9 mouse cellular contexts compared by ENCODE assay signal in genomic region chr5:73796201-73796600, GRCm38 (mm10).
DNase-seq lines count a peak whose midpoint lies in the region; ATAC-seq lines count a peak whose summit lies in the region.
"Had no signal": no experiment of that assay in that cellular context is flagged by ENCODE, and none has a peak within 500 bp of the region (broad histone marks: within the 10 kb centered on the region; RNA-seq: fewer than 3 reads in every experiment).

No protein-coding gene starts in this region.

- DNase-seq in heart, postnatal 10 days = peak; percentile 23 to 30
- DNase-seq in heart, adult 9 months (ENCODE audit: low spot score in 2 of 2) = no peak
- DNase-seq in lung, postnatal 25 days (ENCODE audit: low spot score) = no peak
- DNase-seq in urinary bladder, postnatal 4 days (ENCODE audit: low spot score in 2 of 2) = no peak
- DNase-seq: kidney, adult 9 months had no signal

- H3K4me3 ChIP-seq in lung, embryonic 16.5 days (ENCODE audit: low read length) = no peak overlapping the region
- H3K4me3 ChIP-seq in embryonic facial prominence, embryonic 15.5 days (replicated peaks) = no peak overlapping the region
- no peak overlapping the region for H3K4me3 ChIP-seq in limb, embryonic 15.5 days
- H3K4me3 ChIP-seq: heart, embryonic 15.5 days had no signal

- no peaks in the 10 kb centered on the region for H3K9me3 ChIP-seq in lung, embryonic 16.5 days (ENCODE audit: control insufficient read depth, low read length)
- H3K9me3 ChIP-seq in embryonic facial prominence, embryonic 15.5 days (replicated peaks) = no peaks in the 10 kb centered on the region
- no peaks in the 10 kb centered on the region for H3K9me3 ChIP-seq in limb, embryonic 15.5 days
- H3K9me3 ChIP-seq: heart, embryonic 15.5 days had no signal

- H3K9ac ChIP-seq in lung, embryonic 16.5 days (ENCODE audit: low read length) = no peak overlapping the region
- no peak overlapping the region for H3K9ac ChIP-seq in embryonic facial prominence, embryonic 15.5 days
- H3K9ac ChIP-seq in limb, embryonic 15.5 days = no peak overlapping the region
- H3K9ac ChIP-seq: heart, embryonic 15.5 days had no signal

- no peaks in the 10 kb centered on the region for H3K36me3 ChIP-seq in lung, embryonic 16.5 days (ENCODE audit: control insufficient read depth, insufficient read depth, low read length)
- H3K36me3 ChIP-seq in embryonic facial prominence, embryonic 15.5 days = no peaks in the 10 kb centered on the region
- H3K36me3 ChIP-seq in limb, embryonic 15.5 days = no peaks in the 10 kb centered on the region
- H3K36me3 ChIP-seq: heart, embryonic 15.5 days had no signal

- H3K27me3 ChIP-seq in lung, embryonic 16.5 days (ENCODE audit: control insufficient read depth, insufficient read depth, low read depth, low read length) = no peaks in the 10 kb centered on the region
- H3K27me3 ChIP-seq in embryonic facial prominence, embryonic 15.5 days = no peaks in the 10 kb centered on the region
- H3K27me3 ChIP-seq in limb, embryonic 15.5 days = no peaks in the 10 kb centered on the region
- H3K27me3 ChIP-seq: heart, embryonic 15.5 days had no signal

- peak; percentile 62; the same call in 1 of the 2 replicates for ATAC-seq in lung, embryonic 16.5 days (ENCODE audit: low read depth)
- ATAC-seq in embryonic facial prominence, embryonic 15.5 days (ENCODE audit: insufficient number of reproducible peaks, low FRiP score, low TSS enrichment, low read depth) = peak; percentile 57; the same call in 1 of the 2 replicates
- no peak for ATAC-seq in limb, embryonic 15.5 days (ENCODE audit: insufficient number of reproducible peaks, low FRiP score, low TSS enrichment, low read depth)

- no peak overlapping the region for H3K4me2 ChIP-seq in lung, embryonic 16.5 days (ENCODE audit: low read depth, low read length)
- no peak overlapping the region for H3K4me2 ChIP-seq in embryonic facial prominence, embryonic 15.5 days (replicated peaks)
- no peak overlapping the region for H3K4me2 ChIP-seq in limb, embryonic 15.5 days
- H3K4me2 ChIP-seq: heart, embryonic 15.5 days had no signal

- no peak overlapping the region for H3K27ac ChIP-seq in lung, embryonic 16.5 days (ENCODE audit: low read length)
- H3K27ac ChIP-seq in embryonic facial prominence, embryonic 15.5 days (replicated peaks) = peak overlapping the region; percentile 56
- H3K27ac ChIP-seq in limb, embryonic 15.5 days = peak overlapping the region; percentile 84

- intact Hi-C loops in heart, postnatal 10 days (cut with DNase I) = no loop called here

- WGBS in lung, embryonic 16.5 days = 32% methylated on average over 2 of the region's 2 CpGs
- 34% methylated on average over 2 of the region's 2 CpGs for WGBS in embryonic facial prominence, embryonic 15.5 days
- WGBS in limb, embryonic 15.5 days = 22% methylated on average over 2 of the region's 2 CpGs

- no peaks in the 10 kb centered on the region for H3K4me1 ChIP-seq in lung, embryonic 16.5 days (replicated peaks; ENCODE audit: control insufficient read depth, insufficient read depth, low read length)
- peaks cover 9% of the 10 kb centered on the region for H3K4me1 ChIP-seq in embryonic facial prominence, embryonic 15.5 days
- 0 out of 2 replicates have a peak, but pooled peaks cover 8% of the 10 kb centered on the region for H3K4me1 ChIP-seq in limb, embryonic 15.5 days
- H3K4me1 ChIP-seq: heart, embryonic 15.5 days had no signal

Comparison
In these comparisons a context has a peak if more than half of its experiments do, and no peak if none do; other contexts are left out.
1. DNase-seq: peak in heart, postnatal 10 days (2 of 2); none in heart, adult 9 months (0 of 2), lung, postnatal 25 days (single experiment) and urinary bladder, postnatal 4 days (0 of 2).